Mouse (Mus musculus) E14TG2a.4 (cell line): Measurements from ENCODE around the gene Ptrh1.
A peak's percentile ranks its signal among the peaks of the same experiment; 100 is the strongest.

Source experiments
- H3K27me3 ChIP-seq: 2 replicates; pipeline ENCODE4 v1.6.1; 2014; ENCODE audit warnings: low read length, control low read depth; ENCODE audit not compliant: insufficient read depth
- H3K36me3 ChIP-seq: 2 replicates; pipeline ENCODE4 v1.6.1; 2014; ENCODE audit warnings: low read length, control low read depth; ENCODE audit not compliant: insufficient read depth
- H3K4me1 ChIP-seq: replicated peaks from 2 replicates; pipeline ENCODE4 v1.6.1; 2014; ENCODE audit warnings: low read depth, low read length, control low read depth
- H3K4me3 ChIP-seq: replicated peaks from 2 replicates; pipeline ENCODE4 v1.5.1; 2014; ENCODE audit warnings: mild to moderate bottlenecking, low read length
- H3K9me3 ChIP-seq: 2 replicates; pipeline ENCODE4 v1.6.1; 2014; ENCODE audit warnings: low read length, control low read depth
- CTCF ChIP-seq: conservative IDR thresholded peaks from 2 replicates; pipeline ENCODE4 v1.5.1; 2014; ENCODE audit warnings: low read length
- NANOG ChIP-seq: IDR thresholded peaks from 2 replicates; pipeline ENCODE4 v1.6.1; 2014; ENCODE audit warnings: borderline replicate concordance, low read length, mixed read lengths
- POU5F1 ChIP-seq: IDR thresholded peaks from 2 replicates; pipeline ENCODE4 v1.6.1; 2014; ENCODE audit warnings: low read length, borderline replicate concordance

The Ptrh1 gene

DNA sequence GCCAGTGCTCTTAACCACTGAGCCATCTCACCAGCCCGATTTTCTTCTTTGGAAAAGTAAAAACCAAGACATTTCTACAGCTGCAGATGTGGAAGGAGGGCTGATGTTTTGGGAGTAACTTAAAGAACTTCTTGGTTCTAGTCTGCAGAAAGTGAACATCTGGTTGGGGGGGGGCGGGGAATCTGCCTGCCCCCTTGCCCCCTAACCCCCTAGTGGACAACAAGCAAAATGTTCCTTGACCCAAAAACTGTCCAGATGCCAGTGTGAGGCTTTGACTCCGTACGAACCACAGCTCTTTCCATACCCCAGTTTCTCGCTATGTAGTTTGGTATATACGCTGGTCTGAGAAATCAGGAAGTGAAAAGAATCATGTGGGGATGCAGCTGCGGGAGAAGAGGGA lies 25.4 kb upstream of the Ptrh1 start:
- no peaks in the 10 kb centered on the region; the same call in 1 of the 2 replicates for H3K36me3 ChIP-seq
- peaks cover 31% of the 10 kb centered on the region for H3K27me3 ChIP-seq
- H3K4me3 ChIP-seq = no peak overlapping the region
- H3K9me3 ChIP-seq = no peaks in the 10 kb centered on the region
- TF ChIP-seq NANOG (no peak), CTCF (peak; percentile 26), POU5F1 (no peak)
- H3K4me1 ChIP-seq = peaks cover 35% of the 10 kb centered on the region

DNA sequence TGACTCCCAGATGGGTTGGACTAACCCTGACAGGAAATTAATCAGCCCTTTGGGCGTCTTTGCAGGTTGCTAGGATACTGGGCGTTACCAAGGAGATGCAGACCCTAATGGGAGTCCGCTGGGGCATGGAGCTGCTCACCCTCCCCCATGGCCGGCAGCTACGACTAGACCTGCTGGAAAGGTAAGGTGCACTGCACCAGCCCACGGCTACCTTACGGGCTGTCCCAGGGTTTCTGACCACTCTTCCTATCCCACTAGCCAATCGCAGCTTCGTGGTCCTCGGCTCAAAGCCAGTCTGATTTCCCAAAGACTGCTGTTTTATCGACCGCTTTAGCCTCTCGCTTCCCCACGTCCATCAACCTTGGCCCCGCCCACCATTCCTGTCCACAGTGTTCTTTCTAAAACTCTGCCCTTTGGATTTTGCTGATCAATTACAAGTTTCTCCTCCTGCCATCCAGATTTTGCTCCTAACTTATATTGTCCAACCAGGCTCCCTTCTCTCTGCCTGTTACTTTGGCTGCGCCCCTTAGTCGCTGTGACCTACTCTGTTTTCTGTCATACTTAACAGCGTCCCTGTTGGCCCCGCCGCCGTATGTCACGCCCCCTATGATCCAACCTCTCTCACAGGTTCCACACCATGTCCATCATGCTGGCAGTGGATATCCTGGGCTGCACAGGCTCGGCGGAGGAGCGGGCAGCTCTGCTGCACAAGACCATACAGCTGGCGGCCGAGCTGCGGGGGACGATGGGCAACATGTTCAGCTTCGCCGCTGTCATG lies 24.5 kb upstream of the Ptrh1 start:
- Histone ChIP-seq H3K36me3 (no peaks in the 10 kb centered on the region; the same call in 1 of the 2 replicates), H3K4me3 (peak overlapping the region; percentile 68), H3K9me3 (no peaks in the 10 kb centered on the region), H3K4me1 (peaks cover 35% of the 10 kb centered on the region), H3K27me3 (peaks cover 24% of the 10 kb centered on the region)
- TF ChIP-seq CTCF (no peak), NANOG (no peak), POU5F1 (no peak)

DNA sequence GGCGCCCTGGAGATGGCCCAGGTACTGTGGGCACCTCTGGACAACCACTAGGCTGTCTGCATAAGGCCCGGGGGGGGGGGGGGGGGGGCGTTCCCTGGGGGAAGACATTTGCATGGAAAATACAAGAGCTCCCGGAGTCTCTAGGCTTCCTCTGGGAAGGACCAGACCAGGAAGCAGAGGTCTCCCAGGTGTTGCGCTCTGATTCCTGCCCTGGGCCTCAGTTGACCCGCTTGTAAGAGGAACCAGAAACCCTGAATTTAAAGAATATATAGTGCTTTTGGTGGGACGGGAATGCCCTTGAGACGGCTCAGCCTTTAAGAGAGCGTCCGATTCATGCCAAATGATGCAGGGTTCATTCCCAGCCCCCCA lies 23.9 kb upstream of the Ptrh1 start:
- H3K36me3 ChIP-seq = no peaks in the 10 kb centered on the region; the same call in 1 of the 2 replicates
- no peak for TF ChIP-seq CTCF
- H3K27me3 ChIP-seq = peaks cover 22% of the 10 kb centered on the region
- no peaks in the 10 kb centered on the region for H3K9me3 ChIP-seq
- peaks cover 35% of the 10 kb centered on the region for H3K4me1 ChIP-seq
- peak overlapping the region; percentile 68 for H3K4me3 ChIP-seq

DNA sequence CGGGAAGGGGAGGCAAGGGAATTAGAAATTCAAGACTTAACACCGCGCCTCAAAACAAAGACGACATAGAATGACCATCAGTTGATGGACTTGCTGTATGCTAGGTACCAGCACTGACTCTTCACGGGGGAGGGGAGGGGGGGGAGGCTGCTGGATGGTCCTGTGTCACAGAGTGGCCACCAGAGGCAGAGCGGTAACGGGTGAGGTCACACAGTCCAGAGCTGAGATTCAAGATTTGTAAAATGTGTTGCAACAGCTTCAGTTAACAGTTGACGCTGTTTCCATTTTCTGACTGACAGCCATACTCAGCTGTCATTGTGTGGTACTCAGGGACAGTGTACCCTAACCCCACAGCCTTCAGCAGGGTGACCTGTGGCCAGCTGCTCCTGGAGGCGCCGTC lies 23.4 kb upstream of the Ptrh1 start:
- TF ChIP-seq CTCF (no peak), NANOG (no peak), POU5F1 (no peak)
- no peak overlapping the region for H3K4me3 ChIP-seq
- no peaks in the 10 kb centered on the region for H3K36me3 ChIP-seq

DNA sequence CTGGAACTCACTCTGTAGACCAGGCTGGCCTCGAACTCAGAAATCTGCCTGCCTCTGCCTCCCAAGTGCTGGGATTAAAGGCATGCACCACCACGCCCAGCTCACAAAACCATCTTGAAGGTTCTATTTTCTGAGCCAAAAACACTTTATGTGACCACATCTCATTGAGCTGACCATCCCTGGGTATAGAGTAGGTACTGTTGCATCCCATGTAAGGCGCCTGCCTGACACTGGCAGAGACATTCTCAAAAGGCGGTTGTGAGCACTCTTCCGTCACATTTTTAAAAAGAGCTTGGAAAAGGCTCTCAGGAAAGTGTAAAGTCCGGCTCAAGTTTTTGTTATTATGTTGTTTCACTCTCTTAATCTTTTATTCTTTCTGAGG lies 18.9 kb upstream of the Ptrh1 start:
- no peak for TF ChIP-seq CTCF
- Histone ChIP-seq H3K36me3 (peaks cover 33% of the 10 kb centered on the region), H3K27me3 (peaks cover 18% of the 10 kb centered on the region), H3K4me1 (peaks cover 26% of the 10 kb centered on the region), H3K4me3 (no peak overlapping the region), H3K9me3 (no peaks in the 10 kb centered on the region)

More for the DNA sequence above, 23.4 kb upstream of the Ptrh1 start:
- Histone ChIP-seq H3K4me1 (peaks cover 35% of the 10 kb centered on the region), H3K9me3 (no peaks in the 10 kb centered on the region), H3K27me3 (peaks cover 19% of the 10 kb centered on the region)

DNA sequence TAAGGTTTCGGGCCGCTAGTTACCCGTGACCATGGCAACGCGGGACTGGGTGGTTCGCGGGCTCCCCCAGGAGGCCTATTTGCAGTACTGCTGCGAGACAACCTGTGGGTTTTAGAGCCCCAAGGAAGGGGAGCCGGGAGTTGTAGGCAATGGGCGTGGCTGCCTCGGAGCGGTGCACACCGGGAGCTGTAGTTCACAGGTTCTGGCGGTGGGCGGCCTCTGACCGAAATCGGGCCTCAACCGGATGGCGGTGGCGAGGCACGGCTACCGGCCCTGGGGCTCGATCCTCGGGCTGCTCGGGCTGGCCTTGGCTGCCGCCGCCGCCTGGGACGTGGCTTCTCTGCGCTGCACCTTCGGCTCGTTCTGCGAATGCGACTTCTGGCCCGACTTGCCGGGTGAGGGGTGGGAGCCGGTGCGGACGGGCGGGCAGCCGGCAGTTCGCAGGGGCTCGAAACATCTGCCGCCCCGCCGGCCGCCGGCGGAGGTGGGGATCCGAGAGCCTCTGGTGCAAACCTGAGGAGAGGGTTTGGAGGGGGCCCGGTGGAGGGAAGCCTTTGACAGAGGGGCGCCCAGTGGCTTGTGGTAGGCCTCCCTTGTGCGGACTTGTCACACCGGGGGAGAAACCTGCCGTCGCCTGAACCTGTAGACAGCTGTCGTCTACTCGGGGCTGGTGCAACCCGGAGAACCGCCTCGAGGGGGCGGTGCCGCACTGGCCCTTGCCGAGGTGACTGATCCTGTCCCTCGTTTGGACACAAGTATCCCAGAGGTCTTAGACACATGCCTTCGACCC lies 18.3 kb upstream of the Ptrh1 start, which contains the start of gene Tor2a:
TSS of gene Tor2a (plus strand) at position 179 of the 790 bp plus-strand sequence.
- peak; percentile 89 for TF ChIP-seq CTCF
- TF ChIP-seq NANOG = no peak
- no peak for TF ChIP-seq POU5F1
- peaks cover 38% of the 10 kb centered on the region for H3K36me3 ChIP-seq

DNA sequence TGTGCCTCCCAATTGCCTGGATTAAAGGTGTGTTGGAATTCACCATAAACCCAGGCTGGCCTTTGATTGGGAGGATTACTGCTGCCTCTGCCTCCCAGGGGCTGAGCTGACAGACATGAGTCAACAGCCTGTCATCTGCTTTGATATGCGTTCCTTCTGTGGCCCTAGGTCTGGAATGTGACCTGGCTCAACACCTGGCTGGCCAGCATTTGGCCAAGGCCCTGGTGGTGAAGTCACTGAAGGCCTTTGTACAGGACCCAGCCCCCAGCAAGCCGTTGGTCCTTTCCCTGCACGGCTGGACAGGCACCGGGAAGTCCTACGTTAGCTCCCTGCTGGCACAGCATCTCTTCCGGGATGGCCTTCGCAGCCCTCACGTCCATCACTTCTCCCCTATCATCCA lies 17.1 kb upstream of the Ptrh1 start:
- H3K4me1 ChIP-seq = peaks cover 16% of the 10 kb centered on the region
- H3K4me3 ChIP-seq = no peak overlapping the region
- H3K27me3 ChIP-seq = peaks cover 5% of the 10 kb centered on the region
- no peaks in the 10 kb centered on the region for H3K9me3 ChIP-seq
- TF ChIP-seq CTCF (no peak), NANOG (no peak), POU5F1 (no peak)
- H3K36me3 ChIP-seq = peaks cover 48% of the 10 kb centered on the region

More for the DNA sequence above, 18.3 kb upstream of the Ptrh1 start, which contains the start of gene Tor2a:
- Histone ChIP-seq H3K9me3 (no peaks in the 10 kb centered on the region), H3K27me3 (peaks cover 12% of the 10 kb centered on the region), H3K4me1 (peaks cover 20% of the 10 kb centered on the region), H3K4me3 (peak within 1 kb of the TSS; percentile 91)

DNA sequence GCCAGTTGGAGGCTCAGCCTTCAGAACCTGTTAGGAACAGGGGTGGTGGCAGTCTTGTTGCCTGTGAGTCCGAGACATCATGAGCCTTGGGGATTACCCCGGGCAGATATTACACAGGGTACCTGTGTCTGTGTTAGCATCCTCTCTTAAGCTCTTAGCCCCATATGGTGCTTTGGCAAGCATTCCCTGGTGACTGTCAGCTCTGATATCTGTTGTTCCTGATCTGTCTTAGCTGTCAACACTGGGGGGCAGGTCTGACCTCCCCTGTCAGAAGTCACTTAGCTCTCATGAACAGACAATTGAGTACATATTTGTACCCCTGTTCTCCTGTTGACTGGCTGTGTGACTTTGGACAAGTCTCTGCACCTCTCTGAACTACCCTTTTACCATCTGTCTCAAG lies 16.6 kb upstream of the Ptrh1 start:
- H3K9me3 ChIP-seq = no peaks in the 10 kb centered on the region
- H3K27me3 ChIP-seq = peaks cover 5% of the 10 kb centered on the region
- H3K4me3 ChIP-seq = no peak overlapping the region
- H3K36me3 ChIP-seq = peaks cover 48% of the 10 kb centered on the region
- peaks cover 16% of the 10 kb centered on the region for H3K4me1 ChIP-seq
- TF ChIP-seq NANOG (no peak), POU5F1 (no peak), CTCF (no peak)

DNA sequence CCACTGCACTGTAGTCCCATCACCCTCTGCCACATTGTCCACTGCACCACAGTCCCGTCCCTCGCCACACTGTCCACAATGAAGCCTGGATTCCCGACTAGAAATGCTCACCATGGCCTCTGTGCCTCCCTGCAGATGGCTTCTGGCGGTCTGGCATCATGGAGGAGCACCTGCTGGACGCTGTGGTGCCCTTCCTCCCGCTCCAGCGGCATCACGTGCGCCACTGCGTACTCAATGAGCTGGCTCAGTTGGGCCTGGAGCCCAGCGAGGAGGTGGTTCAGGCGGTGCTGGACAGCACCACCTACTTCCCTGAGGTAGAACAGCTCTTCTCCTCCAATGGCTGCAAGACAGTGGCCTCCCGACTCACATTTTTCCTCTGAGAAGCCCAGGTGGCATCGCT lies 14.2 kb upstream of the Ptrh1 start:
- H3K36me3 ChIP-seq = peaks cover 48% of the 10 kb centered on the region
- TF ChIP-seq NANOG (no peak), CTCF (no peak), POU5F1 (no peak)
- H3K27me3 ChIP-seq = peaks cover 4% of the 10 kb centered on the region; the same call in 1 of the 2 replicates
- H3K4me1 ChIP-seq = peaks cover 17% of the 10 kb centered on the region; the same call in 1 of the 2 replicates
- H3K9me3 ChIP-seq = no peaks in the 10 kb centered on the region
- no peak overlapping the region for H3K4me3 ChIP-seq
